Mouse (Mus musculus) urinary bladder, postnatal 36 days (tissue): ENCODE results near the gene Hsph1.

Source experiments
- DNase-seq, 2 experiments: peaks; one replicate each; pipeline ENCODE4 v3.0.0; 2022; ENCODE audit warnings: low spot score in 2 of 2, mixed read lengths in 1 of 2

Hsph1 gene

GRCm38 (mm10) chr5:149588814-149589534, 47.2 kb downstream of the Hsph1 start:
- DNase-seq, result no peak

GRCm38 (mm10) chr5:149587327-149587895, 48.8 kb downstream of the Hsph1 start:
- no peak for DNase-seq

- no peak for DNase-seq
Observed at GRCm38 (mm10) chr5:149585910-149586309, 50.3 kb downstream of the Hsph1 start.

- no peak for DNase-seq
Observed at GRCm38 (mm10) chr5:149585231-149585630, 50.9 kb downstream of the Hsph1 start.

- DNase-seq, result no peak
Observed at GRCm38 (mm10) chr5:149584154-149584655, 52.0 kb downstream of the Hsph1 start.

- DNase-seq, result no peak
Observed at GRCm38 (mm10) chr5:149583507-149583906, 52.7 kb downstream of the Hsph1 start.

- DNase-seq, result no peak
Observed at GRCm38 (mm10) chr5:149582642-149583262, 53.4 kb downstream of the Hsph1 start.

GRCm38 (mm10) chr5:149577449-149577848, 58.7 kb downstream of the Hsph1 start:
- DNase-seq, result no peak

- DNase-seq, result no peak
Observed at GRCm38 (mm10) chr5:149576977-149577376, 59.2 kb downstream of the Hsph1 start.

GRCm38 (mm10) chr5:149568993-149569392, 67.2 kb downstream of the Hsph1 start:
- no peak for DNase-seq

- DNase-seq, result no peak
Observed at GRCm38 (mm10) chr5:149566957-149567356, 69.2 kb downstream of the Hsph1 start.

- DNase-seq, result no peak
Observed at GRCm38 (mm10) chr5:149566026-149566425, 70.2 kb downstream of the Hsph1 start.
